Mouse (Mus musculus) lung, postnatal 0 days (tissue): ENCODE measurements around the gene Fignl1. TPM values are rescaled to one million over a fixed set of nuclear protein-coding genes. Genes with fewer than 3 reads are reported as not detected.

Experiments used
- ATAC-seq: fragments of 200-750 bp; cut with Nextera tagmentation; 2 replicates; pipeline ENCODE4 v1.8.0; 2017; ENCODE audit warnings: moderate library complexity
- DNase-seq: peaks from one replicate; pipeline ENCODE4 v3.0.0-alpha.2; 2016; ENCODE audit warnings: low spot score
- H3K27ac ChIP-seq: fragments of 300-500 bp; sonication (generic); 2 replicates; pipeline ENCODE4 v1.5.1; 2014; ENCODE audit warnings: antibody characterized with exemption, mild to moderate bottlenecking, low read length, mixed read lengths
- H3K27me3 ChIP-seq: fragments of 300-500 bp; sonication (generic); replicated peaks from 2 replicates; pipeline ENCODE4 v1.6.1; 2014; ENCODE audit warnings: low read length, mixed read lengths; ENCODE audit not compliant: insufficient read depth
- H3K36me3 ChIP-seq: fragments of 300-500 bp; sonication (generic); 2 replicates; pipeline ENCODE4 v1.6.1; 2014; ENCODE audit warnings: low read length, mixed read lengths; ENCODE audit not compliant: insufficient read depth
- H3K4me1 ChIP-seq: fragments of 300-500 bp; sonication (generic); 2 replicates; pipeline ENCODE4 v1.6.1; 2014; ENCODE audit warnings: antibody characterized with exemption, low read depth, low read length, mixed read lengths; ENCODE audit not compliant: insufficient read depth
- H3K4me2 ChIP-seq: fragments of 300-500 bp; sonication (generic); replicated peaks from 2 replicates; pipeline ENCODE4 v1.6.1; 2014; ENCODE audit warnings: low read depth, mild to moderate bottlenecking, low read length, moderate library complexity, mixed read lengths
- H3K4me3 ChIP-seq: fragments of 300-500 bp; sonication (generic); 2 replicates; pipeline ENCODE4 v1.5.1; 2014; ENCODE audit warnings: low read depth, low read length
- H3K9ac ChIP-seq: fragments of 300-500 bp; sonication (generic); replicated peaks from 2 replicates; pipeline ENCODE4 v1.6.1; 2014; ENCODE audit warnings: low read depth, mild to moderate bottlenecking
- H3K9me3 ChIP-seq: fragments of 300-500 bp; sonication (generic); 2 replicates; pipeline ENCODE4 v1.6.1; 2016; ENCODE audit warnings: low read length, mixed read lengths
- CTCF ChIP-seq: IDR thresholded peaks from 2 replicates; pipeline ENCODE4 v1.5.1; 2016; ENCODE audit warnings: antibody characterized with exemption, mild to moderate bottlenecking
- EP300 ChIP-seq: IDR thresholded peaks from 2 replicates; pipeline ENCODE4 v1.6.1; 2016; ENCODE audit warnings: antibody characterized with exemption, mild to moderate bottlenecking, control low read depth
- WGBS: fragments of 180-500 bp; shearing (Covaris S2); extraction: QIAGEN DNeasy Blood & Tissue Kit; methylation state at CpG from one replicate; pipeline ENCODE4 v1.1.7; 2014; 5-methylcytosine and 5-hydroxymethylcytosine counted together
- polyA plus RNA-seq: library from polyadenylated mRNA; unstranded; fragments of >200 nt; fragmentation: Nextera tagmentation; extraction: Ambion mirVana; gene quantifications from 2 replicates; pipeline ENCODE4 v1.2.1, GENCODE M21; 2015

Fignl1 gene
- polyA plus RNA-seq, 1 experiment from 2014 or later, result 4.2 TPM

GRCm38 (mm10) chr11:11805951-11806350, 2.8 kb downstream of the Fignl1 start:
- Histone ChIP-seq H3K4me3 (no peak overlapping the region), H3K9ac (no peak overlapping the region), H3K36me3 (no peaks in the 10 kb centered on the region), H3K27me3 (no peaks in the 10 kb centered on the region), H3K9me3 (no peaks in the 10 kb centered on the region), H3K27ac (no peak overlapping the region), H3K4me1 (no peaks in the 10 kb centered on the region), H3K4me2 (no peak overlapping the region)
- ATAC-seq (no peak), DNase-seq (no peak)
- TF ChIP-seq EP300 (no peak), CTCF (no peak)
- 64% methylated on average over 4 of the region's 4 CpGs for WGBS

- Histone ChIP-seq H3K27ac (no peak overlapping the region), H3K4me3 (no peak overlapping the region), H3K4me2 (no peak overlapping the region), H3K4me1 (no peaks in the 10 kb centered on the region), H3K36me3 (no peaks in the 10 kb centered on the region), H3K9ac (no peak overlapping the region), H3K27me3 (no peaks in the 10 kb centered on the region), H3K9me3 (no peaks in the 10 kb centered on the region)
- TF ChIP-seq CTCF (no peak), EP300 (no peak)
- ATAC-seq (no peak), DNase-seq (no peak)
- WGBS, result 64% methylated on average over 5 of the region's 5 CpGs
Measured at GRCm38 (mm10) chr11:11804421-11804820, 4.3 kb downstream of the Fignl1 start.

- no peaks in the 10 kb centered on the region for H3K9me3 ChIP-seq
- no peaks in the 10 kb centered on the region for H3K4me1 ChIP-seq
- no peak overlapping the region for H3K4me2 ChIP-seq
- no peak overlapping the region for H3K4me3 ChIP-seq
- TF ChIP-seq EP300 (no peak), CTCF (no peak)
- H3K36me3 ChIP-seq, result no peaks in the 10 kb centered on the region
- no peak overlapping the region for H3K9ac ChIP-seq
- no peak overlapping the region for H3K27ac ChIP-seq
- 90% methylated on average over 9 of the region's 9 CpGs for WGBS
- ATAC-seq, result no peak
- no peaks in the 10 kb centered on the region for H3K27me3 ChIP-seq
- no peak for DNase-seq
Measured at GRCm38 (mm10) chr11:11801067-11801466, 7.7 kb downstream of the Fignl1 start.

GRCm38 (mm10) chr11:11800304-11800703, 8.5 kb downstream of the Fignl1 start:
- DNase-seq (no peak), ATAC-seq (no peak)
- TF ChIP-seq CTCF, result no peak
- TF ChIP-seq EP300, result no peak
- 96% methylated on average over 3 of the region's 3 CpGs for WGBS
- no peak overlapping the region for H3K4me2 ChIP-seq
- H3K27me3 ChIP-seq, result no peaks in the 10 kb centered on the region
- H3K4me3 ChIP-seq, result no peak overlapping the region
- H3K9ac ChIP-seq, result no peak overlapping the region
- H3K9me3 ChIP-seq, result no peaks in the 10 kb centered on the region
- no peaks in the 10 kb centered on the region for H3K4me1 ChIP-seq
- H3K27ac ChIP-seq, result no peak overlapping the region
- no peaks in the 10 kb centered on the region for H3K36me3 ChIP-seq

GRCm38 (mm10) chr11:11798690-11799089, 10.1 kb downstream of the Fignl1 start:
- H3K9ac ChIP-seq, result no peak overlapping the region
- H3K36me3 ChIP-seq, result no peaks in the 10 kb centered on the region
- no peak for DNase-seq
- TF ChIP-seq CTCF, result no peak
- no peak for TF ChIP-seq EP300
- WGBS, result 97% methylated on average over 1 of the region's 1 CpGs
- H3K9me3 ChIP-seq, result no peaks in the 10 kb centered on the region
- H3K4me2 ChIP-seq, result no peak overlapping the region
- no peaks in the 10 kb centered on the region for H3K27me3 ChIP-seq
- no peaks in the 10 kb centered on the region for H3K4me1 ChIP-seq
- no peak overlapping the region for H3K27ac ChIP-seq
- no peak for ATAC-seq
- no peak overlapping the region for H3K4me3 ChIP-seq

- WGBS, result 74% methylated on average over 1 of the region's 1 CpGs
- Histone ChIP-seq H3K4me1 (no peaks in the 10 kb centered on the region), H3K9me3 (no peaks in the 10 kb centered on the region), H3K4me2 (no peak overlapping the region), H3K27ac (no peak overlapping the region), H3K4me3 (no peak overlapping the region), H3K27me3 (no peaks in the 10 kb centered on the region), H3K9ac (no peak overlapping the region), H3K36me3 (no peaks in the 10 kb centered on the region)
- no peak for ATAC-seq
- no peak for DNase-seq
- TF ChIP-seq EP300 (no peak), CTCF (no peak)
Measured at GRCm38 (mm10) chr11:11794626-11795025, 14.1 kb downstream of the Fignl1 start.

- ATAC-seq, result peak; percentile 98
- Histone ChIP-seq H3K4me1 (no peaks in the 10 kb centered on the region), H3K9me3 (no peaks in the 10 kb centered on the region), H3K27ac (no peak overlapping the region), H3K9ac (no peak overlapping the region), H3K4me2 (peak overlapping the region; percentile 41), H3K27me3 (no peaks in the 10 kb centered on the region), H3K4me3 (no peak overlapping the region), H3K36me3 (no peaks in the 10 kb centered on the region)
- TF ChIP-seq EP300 (no peak), CTCF (peak; percentile 66)
- DNase-seq, result peak; percentile 93
- WGBS, result under 1% methylated on average over 8 of the region's 8 CpGs
Measured at GRCm38 (mm10) chr11:11788521-11788974, 20.2 kb downstream of the Fignl1 start.
